Mouse (Mus musculus) bone marrow, adult 2 months (tissue): ENCODE data around the gene Pycr1. TPM values are rescaled to one million over a fixed set of nuclear protein-coding genes. Genes with fewer than 3 reads are reported as not detected.

Experiments
- H3K27ac ChIP-seq: fragments of 200-500 bp; 2 replicates; pipeline ENCODE4 v1.5.1; 2012; ENCODE audit warnings: low read depth, mild to moderate bottlenecking, control low read depth, inconsistent platforms, low read length; ENCODE audit not compliant: control insufficient read depth, poor library complexity, insufficient read depth
- H3K4me1 ChIP-seq: fragments of 200-500 bp; 2 replicates; pipeline ENCODE4 v1.6.1; 2011; ENCODE audit warnings: low read length; ENCODE audit not compliant: control insufficient read depth, insufficient read depth
- H3K4me3 ChIP-seq: fragments of 200-500 bp; replicated peaks from 2 replicates; pipeline ENCODE3; 2011; ENCODE audit warnings: mild to moderate bottlenecking, low read depth, low read length, control low read depth; ENCODE audit not compliant: control insufficient read depth
- CTCF ChIP-seq: fragments of 200-500 bp; IDR thresholded peaks from 2 replicates; pipeline ENCODE4 v1.5.1; 2011; ENCODE audit warnings: low read length, control low read depth; ENCODE audit not compliant: control insufficient read depth, insufficient read depth
- POLR2A ChIP-seq: fragments of 200-500 bp; IDR thresholded peaks from 2 replicates; pipeline ENCODE4 v1.6.1; 2011; ENCODE audit warnings: low read depth, mild to moderate bottlenecking, control low read depth, low read length, borderline replicate concordance; ENCODE audit not compliant: control insufficient read depth
- WGBS: fragments of 180-500 bp; shearing (Covaris S2); methylation state at CpG from one replicate; pipeline ENCODE4 v1.1.7; 2018; 5-methylcytosine and 5-hydroxymethylcytosine counted together
- polyA plus RNA-seq: library from polyadenylated mRNA; stranded (reverse); fragments of >200 nt; gene quantifications from 2 replicates; pipeline ENCODE4 v1.2.4, GENCODE M21; 2011; ENCODE audit warnings: low replicate concordance; ENCODE audit not compliant: missing spikeins, insufficient read depth, insufficient read length

Gene Pycr1
- polyA plus RNA-seq, 1 experiment = 2.3 TPM

DNA sequence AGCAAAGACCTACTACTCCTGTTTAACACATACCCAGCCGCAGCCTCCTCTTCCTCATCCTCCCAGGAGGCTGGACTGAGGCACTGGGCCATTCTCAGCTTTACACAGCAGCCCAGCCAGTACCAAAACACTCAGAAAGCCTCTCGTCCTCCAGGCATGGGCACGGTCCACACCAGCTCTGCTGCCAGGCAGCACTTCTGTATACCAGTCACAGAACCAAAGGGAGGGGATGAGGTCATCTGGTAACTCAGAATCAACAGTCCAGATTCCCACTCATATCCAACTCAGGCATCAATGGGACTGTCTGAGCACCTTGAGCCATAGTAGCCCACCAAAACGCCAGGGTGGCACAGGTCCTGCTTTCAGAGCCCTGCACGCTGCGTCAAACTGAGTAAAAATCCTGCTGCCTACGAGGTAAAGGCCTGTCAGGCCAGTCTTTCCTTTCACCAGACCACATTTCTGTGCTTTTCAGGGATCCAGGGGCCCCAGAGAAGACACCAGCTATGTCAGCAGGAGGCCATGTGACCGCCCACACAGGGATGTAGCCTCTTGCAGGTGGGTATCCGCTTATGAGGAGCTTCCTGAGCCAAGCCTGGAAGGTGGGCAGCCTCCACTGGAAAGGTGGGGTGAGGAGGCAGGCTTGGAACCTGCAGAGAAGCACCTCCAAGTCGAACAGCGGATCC lies 16.6 kb downstream of the Pycr1 start:
- Histone ChIP-seq H3K4me1 (peaks cover 13% of the 10 kb centered on the region), H3K4me3 (no peak overlapping the region), H3K27ac (peak overlapping the region; percentile 53)
- TF ChIP-seq CTCF = no peak
- no peak for TF ChIP-seq POLR2A
- 74% methylated on average over 11 of the region's 11 CpGs for WGBS

DNA sequence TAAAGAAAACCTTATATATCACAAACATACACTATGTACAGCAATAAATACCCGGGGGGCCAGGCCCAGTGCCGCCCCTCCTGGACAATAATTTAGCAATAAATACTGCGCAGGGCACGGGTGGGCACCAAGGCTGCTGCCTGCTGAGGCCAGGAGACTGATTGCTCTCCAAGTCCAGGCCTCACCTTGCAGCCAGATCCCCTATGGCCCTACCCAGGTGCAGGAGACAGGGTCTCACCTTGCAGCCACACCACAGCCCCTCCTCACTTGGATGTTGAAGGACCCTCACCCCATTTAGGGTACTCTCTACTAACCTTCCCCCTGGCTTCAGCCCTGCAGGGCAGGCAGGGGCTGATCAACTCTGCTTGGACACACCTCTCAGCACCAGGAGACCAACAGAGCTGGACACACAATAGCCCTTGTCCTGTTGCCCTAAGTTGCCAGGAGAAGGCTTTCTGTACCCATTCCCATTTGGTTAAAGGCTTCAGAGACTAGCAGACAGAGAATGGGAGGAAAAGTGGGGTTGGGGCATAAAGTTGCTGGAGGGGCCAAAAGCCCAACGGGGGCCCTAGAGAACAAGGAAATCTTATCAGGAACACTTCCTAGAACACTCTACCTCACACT lies 18.3 kb downstream of the Pycr1 start, which contains the start of gene Sirt7:
Gene Sirt7, minus strand, starts transcription at position 89 of the 624 bp plus-strand sequence.
- Histone ChIP-seq H3K27ac (peak within 1 kb of the TSS; percentile 95), H3K4me3 (peak within 1 kb of the TSS; percentile 85), H3K4me1 (peaks cover 10% of the 10 kb centered on the region)
- 4% methylated on average over 5 of the region's 5 CpGs for WGBS
- TF ChIP-seq CTCF (no peak), POLR2A (no peak)

DNA sequence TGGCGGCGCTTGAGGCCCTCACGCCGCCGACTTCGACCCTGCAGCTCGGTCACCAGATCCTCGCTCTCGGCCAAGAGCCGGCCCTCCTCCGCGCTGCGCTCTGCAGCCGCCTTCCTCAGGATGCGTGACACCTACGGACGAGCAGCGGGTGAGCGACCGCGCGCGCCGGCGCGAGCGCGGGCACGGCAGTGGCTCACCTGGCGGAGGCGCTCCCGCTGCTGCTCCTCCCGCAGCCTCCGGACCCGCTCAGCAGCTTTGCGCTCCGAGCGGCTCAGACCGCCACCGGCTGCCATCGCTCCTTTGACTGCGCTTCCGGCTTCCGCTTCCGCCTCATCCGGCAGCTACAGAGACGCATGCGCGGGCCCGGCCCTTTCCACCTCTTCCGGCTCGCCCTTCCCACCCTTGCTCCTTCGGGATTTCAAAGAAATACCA lies 18.9 kb downstream of the Pycr1 start:
- TF ChIP-seq POLR2A (peak; percentile 88; the same call in 1 of the 2 replicates), CTCF (no peak)

GRCm38 (mm10) chr11:120623961-120624679 lies 19.4 kb downstream of the Pycr1 start:
- 11% methylated on average over 30 of the region's 30 CpGs for WGBS
- TF ChIP-seq CTCF = peak; percentile 86
- TF ChIP-seq POLR2A = no peak
- H3K4me1 ChIP-seq = peaks cover 10% of the 10 kb centered on the region
- peak overlapping the region; percentile 85 for H3K4me3 ChIP-seq
- H3K27ac ChIP-seq = peak overlapping the region; percentile 95

More for the DNA sequence above, 18.9 kb downstream of the Pycr1 start:
- peaks cover 10% of the 10 kb centered on the region for H3K4me1 ChIP-seq
- peak overlapping the region; percentile 95 for H3K27ac ChIP-seq
- peak overlapping the region; percentile 85 for H3K4me3 ChIP-seq
- WGBS = under 1% methylated on average over 53 of the region's 53 CpGs

GRCm38 (mm10) chr11:120622805-120623204 lies 20.8 kb downstream of the Pycr1 start:
- H3K4me3 ChIP-seq = no peak overlapping the region
- 89% methylated on average over 6 of the region's 6 CpGs for WGBS
- TF ChIP-seq CTCF = no peak
- TF ChIP-seq POLR2A = no peak
- H3K27ac ChIP-seq = no peak overlapping the region
- H3K4me1 ChIP-seq = peaks cover 7% of the 10 kb centered on the region

GRCm38 (mm10) chr11:120620195-120620594 lies 23.4 kb downstream of the Pycr1 start:
- no peak for TF ChIP-seq CTCF
- TF ChIP-seq POLR2A = no peak
- H3K4me3 ChIP-seq = no peak overlapping the region
- peaks cover 3% of the 10 kb centered on the region for H3K4me1 ChIP-seq
- WGBS = 93% methylated on average over 14 of the region's 14 CpGs
- no peak overlapping the region for H3K27ac ChIP-seq

- TF ChIP-seq CTCF (no peak), POLR2A (no peak)
- H3K4me1 ChIP-seq = peaks cover 2% of the 10 kb centered on the region; the same call in 1 of the 2 replicates
- H3K27ac ChIP-seq = peak overlapping the region; percentile 12; the same call in 1 of the 2 replicates
- H3K4me3 ChIP-seq = no peak overlapping the region
- 93% methylated on average over 25 of the region's 25 CpGs for WGBS
Observed at GRCm38 (mm10) chr11:120618619-120619535, 24.7 kb downstream of the Pycr1 start.
